Mouse (Mus musculus) heart, embryonic 16.5 days (tissue): ENCODE measurements around the gene Tbl1xr1. TPM values are rescaled to one million over a fixed set of nuclear protein-coding genes. Genes with fewer than 3 reads are reported as not detected.
A peak's percentile ranks its signal among the peaks of the same experiment; 100 is the strongest.

ENCODE experiments used
- ATAC-seq: fragments of 200-750 bp; cut with Nextera tagmentation; replicated peaks from 2 replicates; pipeline ENCODE4 v1.8.0; 2017; ENCODE audit warnings: moderate number of reproducible peaks; ENCODE audit not compliant: insufficient read depth, low FRiP score; ENCODE audit errors: extremely low read depth
- H3K27ac ChIP-seq: fragments of 300-500 bp; sonication (generic); 2 replicates; pipeline ENCODE4 v1.5.1; 2014; ENCODE audit warnings: mild to moderate bottlenecking, low read length, control low read depth, moderate library complexity
- H3K27me3 ChIP-seq: fragments of 300-500 bp; sonication (generic); 2 replicates; pipeline ENCODE4 v1.6.1; 2014; ENCODE audit warnings: low read length, mixed read lengths; ENCODE audit not compliant: control insufficient read depth, insufficient read depth
- H3K36me3 ChIP-seq: fragments of 300-500 bp; sonication (generic); 2 replicates; pipeline ENCODE4 v1.6.1; 2014; ENCODE audit not compliant: control insufficient read depth, insufficient read depth
- H3K4me1 ChIP-seq: fragments of 300-500 bp; sonication (generic); 2 replicates; pipeline ENCODE4 v1.6.1; 2014; ENCODE audit warnings: low read length, mixed read lengths; ENCODE audit not compliant: control insufficient read depth, insufficient read depth
- H3K4me2 ChIP-seq: fragments of 300-500 bp; sonication (generic); 2 replicates; pipeline ENCODE4 v1.6.1; 2014; ENCODE audit warnings: low read depth, mild to moderate bottlenecking, control low read depth, low read length
- H3K4me3 ChIP-seq: fragments of 300-500 bp; sonication (generic); 2 replicates; pipeline ENCODE4 v1.5.1; 2014; ENCODE audit warnings: mild to moderate bottlenecking, control low read depth, low read length
- H3K9ac ChIP-seq: fragments of 300-500 bp; sonication (generic); 2 replicates; pipeline ENCODE4 v1.6.1; 2014; ENCODE audit warnings: low read length, control low read depth
- H3K9me3 ChIP-seq: fragments of 300-500 bp; sonication (generic); replicated peaks from 2 replicates; pipeline ENCODE4 v1.6.1; 2016; ENCODE audit warnings: low read length; ENCODE audit not compliant: control insufficient read depth
- WGBS: fragments of 180-500 bp; shearing (Covaris S2); extraction: QIAGEN DNeasy Blood & Tissue Kit; methylation state at CpG from one replicate; pipeline ENCODE4 v1.1.7; 2014; 5-methylcytosine and 5-hydroxymethylcytosine counted together
- polyA plus RNA-seq: library from polyadenylated mRNA; unstranded; fragments of >200 nt; fragmentation: Nextera tagmentation; extraction: Ambion mirVana; gene quantifications from 2 replicates; pipeline ENCODE4 v1.2.1, GENCODE M21; 2015

Tbl1xr1 gene
- polyA plus RNA-seq, 1 experiment from 2014 or later: 12.9 TPM

DNA sequence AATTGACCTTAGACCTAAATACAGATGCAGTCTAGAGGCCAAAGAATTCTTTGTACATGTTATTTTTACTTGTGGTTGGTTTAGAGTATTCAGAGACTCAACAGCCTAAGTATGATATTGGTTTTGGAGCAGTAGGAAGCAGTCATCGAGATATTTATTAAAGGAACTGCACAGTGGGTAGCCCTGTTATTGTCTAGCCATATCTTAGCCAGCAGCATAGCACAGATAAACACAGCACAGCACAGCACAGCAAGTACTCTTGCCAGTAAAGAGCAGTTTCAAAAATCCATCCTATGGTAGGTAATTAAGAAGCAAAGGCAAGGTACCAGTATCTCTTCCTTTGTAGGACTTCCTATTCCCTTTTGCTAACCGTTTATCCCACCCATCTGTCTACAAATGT lies 54.8 kb downstream of the Tbl1xr1 start:
- Histone ChIP-seq H3K9ac (no peak overlapping the region), H3K36me3 (no peaks in the 10 kb centered on the region), H3K9me3 (no peaks in the 10 kb centered on the region; the same call in 1 of the 2 replicates), H3K4me3 (no peak overlapping the region), H3K27ac (no peak overlapping the region), H3K27me3 (no peaks in the 10 kb centered on the region), H3K4me2 (no peak overlapping the region), H3K4me1 (peaks cover 9% of the 10 kb centered on the region)
- 71% methylated on average over 2 of the region's 2 CpGs for WGBS
- ATAC-seq: no peak

DNA sequence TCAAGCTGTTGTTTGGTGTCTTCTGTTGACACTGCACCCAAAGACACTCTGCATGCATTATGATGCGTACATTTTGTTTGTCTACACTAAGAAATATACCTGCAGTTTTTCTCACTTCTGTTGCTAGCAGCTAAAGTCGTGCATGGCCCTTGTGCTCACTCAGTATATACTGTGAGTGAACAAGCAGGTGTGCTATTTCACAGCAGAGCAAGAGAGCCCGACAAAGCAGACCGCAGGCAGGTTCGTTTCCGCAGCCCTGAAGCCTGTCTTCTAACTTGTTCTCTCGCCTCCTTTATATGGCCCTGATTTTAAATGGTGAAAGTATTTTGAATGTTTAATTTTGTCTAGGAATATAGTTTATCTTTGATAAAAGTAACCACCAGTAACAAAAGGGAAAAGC lies 57.2 kb downstream of the Tbl1xr1 start:
- Histone ChIP-seq H3K4me1 (peaks cover 12% of the 10 kb centered on the region), H3K9me3 (no peaks in the 10 kb centered on the region), H3K36me3 (no peaks in the 10 kb centered on the region), H3K4me3 (no peak overlapping the region), H3K9ac (no peak overlapping the region), H3K27me3 (no peaks in the 10 kb centered on the region), H3K27ac (no peak overlapping the region), H3K4me2 (no peak overlapping the region)
- WGBS: 86% methylated on average over 7 of the region's 7 CpGs
- ATAC-seq: no peak

DNA sequence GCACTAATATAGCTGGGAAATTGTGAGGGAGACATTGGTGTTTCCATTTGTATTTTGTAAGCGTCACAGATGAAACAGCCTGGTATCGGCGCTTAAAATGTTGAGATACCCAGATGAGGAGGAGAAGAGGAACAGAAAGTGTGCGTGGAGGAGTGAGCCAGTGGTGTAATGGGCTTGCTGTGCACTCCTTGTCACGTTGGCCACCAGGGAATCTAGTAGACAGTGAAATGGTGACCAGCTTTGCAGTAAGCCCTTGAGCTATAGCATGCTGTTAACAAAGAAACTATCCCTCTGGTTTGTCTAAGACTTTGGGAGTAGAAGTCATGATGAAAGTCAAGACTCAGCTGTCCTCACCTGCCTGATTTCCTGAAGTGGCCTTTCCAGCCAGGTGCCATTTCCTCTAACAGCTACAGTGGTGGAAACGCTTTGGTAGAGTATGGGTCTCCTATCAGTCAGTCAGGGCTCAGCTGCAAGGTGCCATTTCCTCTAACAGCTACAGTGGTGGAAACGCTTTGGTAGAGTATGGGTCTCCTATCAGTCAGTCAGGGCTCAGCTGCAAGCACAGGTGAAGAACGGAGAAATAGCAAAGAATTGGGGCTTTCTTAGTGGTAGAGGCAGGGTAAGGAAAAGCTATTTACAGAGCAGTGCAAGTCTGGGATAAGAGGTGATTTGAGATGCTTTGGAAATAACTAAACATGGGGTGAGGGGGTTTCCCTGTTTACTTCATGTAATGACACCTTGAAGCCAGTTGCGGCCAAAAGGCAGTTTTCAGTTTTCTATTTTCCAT lies 61.5 kb downstream of the Tbl1xr1 start:
- no peak overlapping the region for H3K9ac ChIP-seq
- no peak overlapping the region for H3K27ac ChIP-seq
- H3K27me3 ChIP-seq: no peaks in the 10 kb centered on the region
- WGBS: 74% methylated on average over 9 of the region's 9 CpGs
- no peak overlapping the region for H3K4me3 ChIP-seq
- no peaks in the 10 kb centered on the region for H3K9me3 ChIP-seq
- H3K4me2 ChIP-seq: no peak overlapping the region
- peaks cover 7% of the 10 kb centered on the region; the same call in 1 of the 2 replicates for H3K4me1 ChIP-seq
- peak; percentile 52; the same call in 1 of the 2 replicates for ATAC-seq
- no peaks in the 10 kb centered on the region for H3K36me3 ChIP-seq

DNA sequence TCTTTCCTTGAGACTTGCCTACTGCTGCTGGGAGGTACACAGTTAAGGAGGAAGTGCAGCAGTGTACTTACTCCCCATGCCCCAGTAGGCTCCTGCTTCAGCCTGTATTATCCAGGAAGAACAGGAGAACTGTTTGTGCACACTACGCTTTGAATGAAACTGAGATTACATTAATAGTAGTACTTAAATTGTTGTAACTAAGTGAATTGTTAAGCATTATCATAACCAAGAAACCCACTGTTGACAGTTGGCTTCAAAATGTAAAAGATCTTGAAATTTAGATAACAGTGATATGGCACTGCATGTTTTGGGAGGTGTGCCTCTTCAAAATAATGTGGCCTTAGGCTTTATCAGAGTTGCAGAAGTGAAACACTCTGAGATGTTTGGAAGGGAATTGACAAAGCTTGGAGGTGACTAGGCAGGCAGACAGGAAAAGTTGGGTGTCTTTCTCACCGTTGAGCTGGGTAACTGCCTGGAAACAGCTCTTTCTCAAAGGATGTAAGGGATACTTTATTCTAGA lies 62.2 kb downstream of the Tbl1xr1 start:
- WGBS: 56% methylated on average over 2 of the region's 2 CpGs
- no peak for ATAC-seq
- Histone ChIP-seq H3K9me3 (no peaks in the 10 kb centered on the region), H3K4me3 (no peak overlapping the region), H3K9ac (no peak overlapping the region), H3K36me3 (no peaks in the 10 kb centered on the region), H3K27me3 (no peaks in the 10 kb centered on the region), H3K4me1 (peaks cover 7% of the 10 kb centered on the region; the same call in 1 of the 2 replicates), H3K27ac (no peak overlapping the region), H3K4me2 (no peak overlapping the region)

DNA sequence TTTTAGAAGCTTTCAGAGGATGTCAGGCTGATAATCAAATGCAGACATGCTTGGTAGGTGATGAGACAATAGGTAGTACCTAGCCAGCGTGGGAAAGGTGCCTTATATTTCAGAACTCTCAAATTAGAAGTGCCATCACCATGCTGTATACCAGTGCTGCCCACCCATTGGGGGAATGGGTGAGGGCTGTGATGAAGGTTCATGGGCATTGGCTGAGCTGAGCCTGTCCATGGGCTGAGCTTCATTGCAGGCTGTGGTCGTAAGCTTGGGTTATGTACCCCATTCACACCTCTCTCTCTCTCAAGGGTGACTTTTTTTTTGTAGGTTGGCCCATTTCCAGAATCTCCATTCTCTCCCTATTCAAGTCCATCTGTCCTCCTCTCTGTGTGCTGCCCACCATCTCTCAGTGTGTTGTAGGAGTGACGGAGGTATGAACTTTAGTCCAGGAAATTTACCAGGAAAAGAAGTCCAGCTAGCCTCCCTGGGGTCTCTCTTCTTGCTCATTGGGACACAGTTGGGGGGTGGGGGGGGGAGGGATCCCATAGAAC lies 63.7 kb downstream of the Tbl1xr1 start:
- 70% methylated on average over 3 of the region's 3 CpGs for WGBS
- Histone ChIP-seq H3K4me1 (peaks cover 7% of the 10 kb centered on the region; the same call in 1 of the 2 replicates), H3K4me3 (no peak overlapping the region), H3K27me3 (no peaks in the 10 kb centered on the region), H3K9ac (no peak overlapping the region), H3K4me2 (no peak overlapping the region), H3K27ac (no peak overlapping the region), H3K9me3 (no peaks in the 10 kb centered on the region), H3K36me3 (no peaks in the 10 kb centered on the region)
- no peak for ATAC-seq

DNA sequence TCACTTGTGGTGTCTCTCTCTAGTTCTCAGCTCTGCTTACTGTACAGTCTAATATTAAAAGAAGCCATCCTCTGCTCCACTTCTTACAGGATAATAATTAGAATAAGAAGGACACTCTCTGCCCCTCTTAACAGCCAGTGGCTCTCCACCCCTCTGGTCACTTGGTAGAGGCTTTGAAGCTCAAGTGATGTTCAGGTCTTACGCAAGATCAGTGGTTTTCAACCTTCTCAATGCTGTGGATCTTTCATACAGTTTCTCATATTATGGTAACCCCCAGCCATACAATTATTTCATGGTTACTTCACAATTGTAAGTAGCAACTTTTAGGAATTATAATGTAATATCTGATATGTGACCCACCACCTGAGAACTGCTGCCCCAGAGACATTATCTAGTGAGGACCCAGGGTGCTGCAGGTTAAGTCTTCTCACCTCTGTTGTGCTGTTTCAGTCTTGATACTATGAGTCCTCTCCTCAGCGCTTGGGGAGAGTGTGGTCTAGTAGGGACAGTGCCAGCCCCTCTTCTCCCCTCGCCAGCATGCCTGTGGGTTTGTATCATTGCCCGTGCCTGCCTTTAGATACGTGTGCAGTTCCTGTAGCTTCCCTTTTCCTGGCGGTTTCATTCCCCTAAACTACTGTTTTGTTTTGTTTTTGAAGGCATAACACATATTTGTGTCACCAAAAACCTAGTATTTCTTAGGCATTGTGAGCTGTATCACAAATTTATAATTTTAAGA lies 65.7 kb downstream of the Tbl1xr1 start:
- Histone ChIP-seq H3K27ac (no peak overlapping the region), H3K4me3 (no peak overlapping the region), H3K4me2 (no peak overlapping the region), H3K36me3 (no peaks in the 10 kb centered on the region), H3K9me3 (no peaks in the 10 kb centered on the region), H3K9ac (no peak overlapping the region), H3K27me3 (no peaks in the 10 kb centered on the region), H3K4me1 (peaks cover 7% of the 10 kb centered on the region; the same call in 1 of the 2 replicates)
- no peak for ATAC-seq
- WGBS: 77% methylated on average over 6 of the region's 6 CpGs

DNA sequence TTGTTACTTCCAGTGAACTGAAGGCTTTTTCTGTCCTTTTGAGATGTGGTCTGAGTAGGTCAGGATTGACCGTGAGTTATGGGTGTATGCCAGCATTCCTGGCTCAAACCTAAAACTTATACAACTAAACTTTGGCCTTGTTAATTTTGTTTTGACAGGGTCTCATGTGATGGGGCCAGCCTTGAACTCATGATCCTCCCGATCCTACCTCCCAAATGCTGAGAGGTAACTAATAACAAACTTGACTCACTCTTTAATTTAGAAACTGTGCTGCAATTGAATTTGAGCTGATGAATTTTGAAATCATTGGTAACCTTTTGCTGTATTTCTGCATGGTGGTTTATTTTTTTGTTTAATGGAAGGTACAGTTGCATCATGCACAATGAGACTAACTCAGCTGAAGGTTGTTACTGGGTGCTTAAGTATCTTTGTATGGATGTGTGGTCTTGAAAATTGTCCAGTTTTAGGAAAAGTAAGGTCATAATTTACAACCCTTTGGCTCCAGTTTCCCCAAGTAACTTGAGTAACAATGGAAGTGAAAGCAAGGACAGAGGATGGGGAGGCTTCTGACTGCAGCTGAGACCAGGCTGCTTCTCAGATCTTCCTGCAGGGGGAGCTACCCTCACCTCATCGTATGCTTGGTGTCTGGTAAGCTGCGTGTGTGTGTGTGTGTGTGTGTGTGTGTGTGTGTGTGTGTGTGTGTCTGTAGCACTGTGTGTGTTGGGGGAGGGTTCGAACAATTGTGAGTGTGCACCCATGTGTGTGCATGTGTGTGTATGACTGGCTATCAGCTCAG lies 66.6 kb downstream of the Tbl1xr1 start:
- WGBS: 71% methylated on average over 5 of the region's 5 CpGs
- H3K9me3 ChIP-seq: no peaks in the 10 kb centered on the region
- no peak for ATAC-seq

DNA sequence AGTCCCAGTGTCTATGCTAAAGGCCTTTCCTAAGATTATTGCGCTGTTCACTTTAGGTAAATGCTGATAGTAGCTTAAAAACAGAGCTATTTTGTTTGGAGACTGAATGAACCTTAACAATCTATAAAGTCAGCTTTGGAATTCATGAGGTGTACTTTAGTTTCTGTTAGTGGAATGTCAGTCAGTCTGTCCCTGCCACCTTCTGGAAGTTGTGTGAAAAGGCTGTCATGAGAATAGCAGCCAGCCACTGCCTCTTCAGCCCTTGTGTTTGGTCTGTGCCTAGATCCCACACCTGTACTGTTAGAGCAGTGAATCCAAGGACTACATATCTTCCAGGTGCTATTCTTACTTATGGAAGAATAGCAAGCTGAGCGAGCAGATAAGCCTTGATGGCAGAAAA lies 67.8 kb downstream of the Tbl1xr1 start:
- H3K9me3 ChIP-seq: no peaks in the 10 kb centered on the region
- no peaks in the 10 kb centered on the region for H3K36me3 ChIP-seq
- 78% methylated on average over 2 of the region's 2 CpGs for WGBS
- ATAC-seq: no peak
- H3K4me1 ChIP-seq: peaks cover 6% of the 10 kb centered on the region; the same call in 1 of the 2 replicates
- H3K4me2 ChIP-seq: no peak overlapping the region
- H3K27me3 ChIP-seq: no peaks in the 10 kb centered on the region
- H3K4me3 ChIP-seq: no peak overlapping the region
- H3K9ac ChIP-seq: no peak overlapping the region
- no peak overlapping the region for H3K27ac ChIP-seq

More for the DNA sequence above, 66.6 kb downstream of the Tbl1xr1 start:
- H3K4me3 ChIP-seq: no peak overlapping the region
- H3K27ac ChIP-seq: no peak overlapping the region
- H3K4me2 ChIP-seq: no peak overlapping the region
- peaks cover 4% of the 10 kb centered on the region; the same call in 1 of the 2 replicates for H3K4me1 ChIP-seq
- H3K36me3 ChIP-seq: no peaks in the 10 kb centered on the region
- H3K9ac ChIP-seq: no peak overlapping the region
- no peaks in the 10 kb centered on the region for H3K27me3 ChIP-seq
